Mouse (Mus musculus): ENCODE measurements around the gene Cdc42se2. TPM values are rescaled to one million over a fixed set of nuclear protein-coding genes. Genes with fewer than 3 reads are reported as not detected.

Cdc42se2 gene
- total and polyA plus RNA-seq, 2 experiments from 2014 or later = 137 to 150 TPM

GRCm38 (mm10) chr11:54774282-54775078 is 13.0 kb downstream of the Cdc42se2 start:
- Histone ChIP-seq H3K4me2 (ENCODE audit: low read depth) (no peak overlapping the region), H3K9ac (no peak overlapping the region), H3K4me3 (ENCODE audit: low read depth, low read length) (no peak overlapping the region), H3K27ac (ENCODE audit: low read depth, low read length) (no peak overlapping the region), H3K4me1 (ENCODE audit: insufficient read depth) (peaks cover 16% of the 10 kb centered on the region), H3K36me3 (ENCODE audit: insufficient read depth) (no peaks in the 10 kb centered on the region), H3K27me3 (ENCODE audit: insufficient read depth, low read length) (no peaks in the 10 kb centered on the region), H3K9me3 (ENCODE audit: low read length) (no peaks in the 10 kb centered on the region)
- no peak for ATAC-seq
- WGBS = 78% methylated on average over 7 of the region's 7 CpGs
- DNase-seq = no peak
- TF ChIP-seq CTCF (IDR thresholded peaks at IDR 0.05; ENCODE audit: low read depth) = no peak

DNA sequence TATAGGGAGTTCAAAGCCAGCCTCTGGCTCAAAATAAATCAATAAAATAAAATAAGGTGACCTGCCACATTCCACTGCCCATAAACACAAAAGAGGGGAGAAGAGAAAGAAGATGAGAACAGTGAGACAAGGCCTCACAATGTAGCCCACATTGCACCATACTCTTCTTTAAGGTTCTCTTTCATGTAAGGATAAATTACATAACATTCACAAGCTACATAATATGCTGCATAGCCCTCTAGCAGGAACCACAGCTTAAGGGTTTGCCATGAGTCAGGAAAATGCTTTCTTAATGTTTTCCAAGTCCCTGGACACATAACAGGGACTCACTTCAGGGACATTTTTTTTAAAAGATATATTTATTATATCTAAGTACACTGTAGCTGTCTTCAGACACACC is 15.9 kb downstream of the Cdc42se2 start:
- ATAC-seq (no peak), DNase-seq (no peak)
- H3K4me2 ChIP-seq (ENCODE audit: low read depth) = no peak overlapping the region
- H3K36me3 ChIP-seq (ENCODE audit: insufficient read depth) = no peaks in the 10 kb centered on the region
- no peak for TF ChIP-seq CTCF (IDR thresholded peaks at IDR 0.05; ENCODE audit: low read depth)
- peaks cover 8% of the 10 kb centered on the region for H3K4me1 ChIP-seq (ENCODE audit: insufficient read depth)
- H3K9me3 ChIP-seq (ENCODE audit: low read length) = no peaks in the 10 kb centered on the region
- H3K9ac ChIP-seq = no peak overlapping the region
- no peak overlapping the region for H3K27ac ChIP-seq (ENCODE audit: low read depth, low read length)
- H3K27me3 ChIP-seq (ENCODE audit: insufficient read depth, low read length) = no peaks in the 10 kb centered on the region
- H3K4me3 ChIP-seq (ENCODE audit: low read depth, low read length) = no peak overlapping the region

DNA sequence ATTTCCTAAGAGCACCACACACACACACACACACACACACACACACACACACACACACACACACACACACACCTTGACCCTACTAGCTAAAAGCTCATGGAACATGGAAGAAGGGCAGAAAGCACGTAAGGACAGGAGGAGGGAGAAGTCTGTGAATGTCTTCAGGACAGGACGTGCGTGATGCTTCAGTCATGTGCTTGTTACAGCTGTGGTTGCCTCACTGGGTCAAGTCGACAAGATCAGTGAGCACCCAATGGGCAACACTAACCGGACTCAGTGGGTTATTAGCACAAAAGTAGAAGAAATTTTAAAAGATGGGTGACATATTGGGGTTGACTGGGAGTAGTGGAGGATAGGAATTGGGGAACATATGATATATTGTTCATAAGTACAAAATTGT is 17.6 kb downstream of the Cdc42se2 start:
- Histone ChIP-seq H3K36me3 (ENCODE audit: insufficient read depth) (no peaks in the 10 kb centered on the region), H3K9me3 (ENCODE audit: low read length) (no peaks in the 10 kb centered on the region), H3K4me3 (ENCODE audit: low read depth, low read length) (no peak overlapping the region), H3K27ac (ENCODE audit: low read depth, low read length) (no peak overlapping the region), H3K4me1 (ENCODE audit: insufficient read depth) (no peaks in the 10 kb centered on the region), H3K4me2 (ENCODE audit: low read depth) (no peak overlapping the region), H3K27me3 (ENCODE audit: insufficient read depth, low read length) (no peaks in the 10 kb centered on the region), H3K9ac (no peak overlapping the region)
- no peak for TF ChIP-seq CTCF (IDR thresholded peaks at IDR 0.05; ENCODE audit: low read depth)
- no peak for DNase-seq
- WGBS = 76% methylated on average over 5 of the region's 5 CpGs
- no peak for ATAC-seq

- H3K27ac ChIP-seq (ENCODE audit: low read depth, low read length) = no peak overlapping the region
- no peak for ATAC-seq
- no peak overlapping the region for H3K4me2 ChIP-seq (ENCODE audit: low read depth)
- no peaks in the 10 kb centered on the region for H3K4me1 ChIP-seq (ENCODE audit: insufficient read depth)
- H3K4me3 ChIP-seq (ENCODE audit: low read depth, low read length) = no peak overlapping the region
- WGBS = 38% methylated on average over 3 of the region's 3 CpGs
- H3K9me3 ChIP-seq (ENCODE audit: low read length) = no peaks in the 10 kb centered on the region
- H3K27me3 ChIP-seq (ENCODE audit: insufficient read depth, low read length) = no peaks in the 10 kb centered on the region
- H3K36me3 ChIP-seq (ENCODE audit: insufficient read depth) = no peaks in the 10 kb centered on the region
- no peak overlapping the region for H3K9ac ChIP-seq
- TF ChIP-seq CTCF (IDR thresholded peaks at IDR 0.05; ENCODE audit: low read depth) = no peak
- no peak for DNase-seq
Observed at GRCm38 (mm10) chr11:54768116-54768690, 19.3 kb downstream of the Cdc42se2 start.

DNA sequence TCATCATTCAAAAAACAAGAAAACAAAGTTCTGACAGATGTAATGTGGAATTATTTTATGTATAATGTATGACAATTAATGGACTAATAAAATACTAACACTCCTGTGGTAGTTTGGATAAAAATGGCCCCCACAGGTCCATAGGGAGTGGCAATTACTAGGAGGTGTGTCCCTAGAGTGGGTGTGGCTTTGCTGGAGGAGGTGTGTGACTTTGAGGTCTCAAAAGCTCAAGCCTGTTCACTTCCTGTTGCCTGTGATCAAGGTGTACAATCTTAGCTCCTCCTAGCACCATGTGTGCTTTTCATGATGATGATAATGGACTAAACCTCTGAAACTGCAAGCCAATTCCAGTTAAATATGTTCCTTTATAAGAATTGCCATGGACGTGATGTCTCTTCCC is 22.7 kb downstream of the Cdc42se2 start:
- 86% methylated on average over 1 of the region's 1 CpGs for WGBS
- no peak for ATAC-seq
- TF ChIP-seq CTCF (IDR thresholded peaks at IDR 0.05; ENCODE audit: low read depth) = no peak

DNA sequence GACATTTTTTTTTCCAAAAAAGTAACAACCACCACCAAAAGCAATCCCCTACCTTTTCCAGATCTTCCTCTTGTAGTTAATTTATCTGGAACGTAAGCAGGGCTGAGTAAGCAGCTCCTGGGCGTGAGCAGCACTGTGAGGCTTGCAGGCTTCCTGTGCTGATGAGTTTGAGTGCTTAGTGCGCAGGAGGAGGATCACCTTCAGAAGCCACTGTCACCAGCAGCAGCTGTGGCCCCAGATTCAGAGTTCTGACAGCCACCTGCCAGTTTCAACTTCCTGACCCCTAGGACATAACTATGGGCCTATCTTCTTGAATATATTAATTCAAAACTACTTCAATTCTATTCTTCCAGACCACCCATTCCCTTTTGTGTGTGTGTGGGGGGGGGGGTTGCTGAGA is 23.4 kb downstream of the Cdc42se2 start:
- WGBS = 72% methylated on average over 3 of the region's 3 CpGs
- H3K4me3 ChIP-seq (ENCODE audit: low read depth, low read length) = no peak overlapping the region
- no peak overlapping the region for H3K9ac ChIP-seq
- H3K36me3 ChIP-seq (ENCODE audit: insufficient read depth) = no peaks in the 10 kb centered on the region
- no peak for ATAC-seq
- no peak overlapping the region for H3K27ac ChIP-seq (ENCODE audit: low read depth, low read length)
- no peaks in the 10 kb centered on the region for H3K27me3 ChIP-seq (ENCODE audit: insufficient read depth, low read length)
- DNase-seq = no peak
- no peaks in the 10 kb centered on the region; the same call in 1 of the 2 replicates for H3K4me1 ChIP-seq (ENCODE audit: insufficient read depth)
- no peaks in the 10 kb centered on the region for H3K9me3 ChIP-seq (ENCODE audit: low read length)
- TF ChIP-seq CTCF (IDR thresholded peaks at IDR 0.05; ENCODE audit: low read depth) = no peak
- no peak overlapping the region for H3K4me2 ChIP-seq (ENCODE audit: low read depth)

More for the DNA sequence above, 22.7 kb downstream of the Cdc42se2 start:
- Histone ChIP-seq H3K27ac (ENCODE audit: low read depth, low read length) (no peak overlapping the region), H3K4me1 (ENCODE audit: insufficient read depth) (no peaks in the 10 kb centered on the region; the same call in 1 of the 2 replicates), H3K4me2 (ENCODE audit: low read depth) (no peak overlapping the region), H3K9ac (no peak overlapping the region), H3K9me3 (ENCODE audit: low read length) (no peaks in the 10 kb centered on the region), H3K4me3 (ENCODE audit: low read depth, low read length) (no peak overlapping the region), H3K36me3 (ENCODE audit: insufficient read depth) (no peaks in the 10 kb centered on the region), H3K27me3 (ENCODE audit: insufficient read depth, low read length) (no peaks in the 10 kb centered on the region)
- DNase-seq = no peak

GRCm38 (mm10) chr11:54762735-54763134 is 24.7 kb downstream of the Cdc42se2 start:
- no peaks in the 10 kb centered on the region; the same call in 1 of the 2 replicates for H3K4me1 ChIP-seq (ENCODE audit: insufficient read depth)
- DNase-seq (no peak), ATAC-seq (no peak)
- WGBS = 90% methylated on average over 5 of the region's 5 CpGs
- no peaks in the 10 kb centered on the region for H3K27me3 ChIP-seq (ENCODE audit: insufficient read depth, low read length)
- TF ChIP-seq CTCF (IDR thresholded peaks at IDR 0.05; ENCODE audit: low read depth) = no peak
- no peak overlapping the region for H3K4me3 ChIP-seq (ENCODE audit: low read depth, low read length)
- H3K27ac ChIP-seq (ENCODE audit: low read depth, low read length) = no peak overlapping the region
- H3K9ac ChIP-seq = no peak overlapping the region
- no peak overlapping the region for H3K4me2 ChIP-seq (ENCODE audit: low read depth)
- H3K9me3 ChIP-seq (ENCODE audit: low read length) = no peaks in the 10 kb centered on the region
- H3K36me3 ChIP-seq (ENCODE audit: insufficient read depth) = no peaks in the 10 kb centered on the region

Data from forebrain, postnatal 0 days (tissue).